Comparison of ENCODE assay signal across 17 mouse cellular contexts in genomic region chr15:80910790-80911531, GRCm38 (mm10). TPM values are rescaled to one million over a fixed set of nuclear protein-coding genes. Genes with fewer than 3 reads are reported as not detected.
DNase-seq lines count a peak whose midpoint lies in the region; ATAC-seq and TF ChIP-seq lines count a peak whose summit lies in the region.
"Had no signal": no experiment of that assay in that cellular context is flagged by ENCODE, and none has a peak within 500 bp of the region (broad histone marks: within the 10 kb centered on the region; RNA-seq: fewer than 3 reads in every experiment).

No protein-coding gene starts in this region.

- peak; percentile 51; the same call in 1 of the 2 replicates for ATAC-seq in heart, embryonic 12.5 days (ENCODE audit: insufficient number of reproducible peaks, low FRiP score)
- peak; percentile 98 for ATAC-seq in liver, embryonic 14.5 days (ENCODE audit: insufficient read depth)
- ATAC-seq in hindbrain, embryonic 12.5 days (ENCODE audit: low FRiP score): no peak
- ATAC-seq: forebrain, embryonic 14.5 days; inflammation-experienced regulatory T-cells, adult 6 months had no signal

- peaks cover 68% of the 10 kb centered on the region for H3K36me3 ChIP-seq in heart, embryonic 12.5 days
- peaks cover 95% of the 10 kb centered on the region for H3K36me3 ChIP-seq in erythroblast, embryonic 14.5 days (ENCODE audit: control insufficient read depth)
- peaks cover 65% of the 10 kb centered on the region for H3K36me3 ChIP-seq in liver, embryonic 14.5 days (replicated peaks; ENCODE audit: control insufficient read depth, insufficient read depth, low read depth)
- peaks cover 55% of the 10 kb centered on the region for H3K36me3 ChIP-seq in hindbrain, embryonic 12.5 days

- no peak overlapping the region for H3K4me2 ChIP-seq in heart, embryonic 12.5 days
- peak overlapping the region; percentile 62 for H3K4me2 ChIP-seq in liver, embryonic 14.5 days (ENCODE audit: low read depth)
- H3K4me2 ChIP-seq in hindbrain, embryonic 12.5 days (replicated peaks): no peak overlapping the region
- H3K4me2 ChIP-seq: embryonic facial prominence, embryonic 15.5 days; limb, embryonic 12.5 days; midbrain, embryonic 12.5 days had no signal

- peak; percentile 88 for TF ChIP-seq EP300 in liver, embryonic 14.5 days (IDR thresholded peaks at IDR 0.05; ENCODE audit: low read depth)

- no peak overlapping the region for H3K27ac ChIP-seq in heart, embryonic 12.5 days (ENCODE audit: poor library complexity, severe bottlenecking)
- H3K27ac ChIP-seq in liver, embryonic 14.5 days: peak overlapping the region; percentile 84
- no peak overlapping the region for H3K27ac ChIP-seq in hindbrain, embryonic 12.5 days
- H3K27ac ChIP-seq: embryonic facial prominence, embryonic 15.5 days; limb, embryonic 12.5 days; midbrain, embryonic 12.5 days had no signal

- WGBS in heart, embryonic 12.5 days: 67% methylated on average over 4 of the region's 4 CpGs
- 21% methylated on average over 4 of the region's 4 CpGs for WGBS in liver, embryonic 14.5 days (ENCODE audit: insufficient replicate concordance)
- WGBS in hindbrain, embryonic 12.5 days: 92% methylated on average over 4 of the region's 4 CpGs

- H3K4me1 ChIP-seq in heart, embryonic 12.5 days (replicated peaks): peaks cover 8% of the 10 kb centered on the region
- H3K4me1 ChIP-seq in erythroblast, embryonic 14.5 days (ENCODE audit: control insufficient read depth): peaks cover 48% of the 10 kb centered on the region
- H3K4me1 ChIP-seq in liver, embryonic 14.5 days (replicated peaks; ENCODE audit: control insufficient read depth in 2 of 2, insufficient read depth in 2 of 2, low read length in 1 of 2): peaks cover 25 to 26% of the 10 kb centered on the region in 2 experiments
- no peaks in the 10 kb centered on the region for H3K4me1 ChIP-seq in hindbrain, embryonic 12.5 days
- H3K4me1 ChIP-seq: embryonic facial prominence, embryonic 15.5 days; limb, embryonic 12.5 days; midbrain, embryonic 12.5 days had no signal

- TF ChIP-seq CTCF in liver, embryonic 14.5 days (IDR thresholded peaks at IDR 0.05; ENCODE audit: low read depth): no peak

- no peaks in the 10 kb centered on the region for H3K9me3 ChIP-seq in heart, embryonic 12.5 days (replicated peaks)
- H3K9me3 ChIP-seq in erythroblast, embryonic 14.5 days (ENCODE audit: control insufficient read depth, low read length): no peaks in the 10 kb centered on the region
- no peaks in the 10 kb centered on the region for H3K9me3 ChIP-seq in liver, embryonic 14.5 days (ENCODE audit: control insufficient read depth, low read length)
- no peaks in the 10 kb centered on the region for H3K9me3 ChIP-seq in hindbrain, embryonic 12.5 days (replicated peaks)
- H3K9me3 ChIP-seq: embryonic facial prominence, embryonic 15.5 days; limb, embryonic 12.5 days; midbrain, embryonic 12.5 days had no signal

- H3K4me3 ChIP-seq in heart, embryonic 12.5 days: no peak overlapping the region
- peak overlapping the region; percentile 27 for H3K4me3 ChIP-seq in erythroblast, embryonic 14.5 days (replicated peaks)
- no peak overlapping the region for H3K4me3 ChIP-seq in liver, embryonic 14.5 days (ENCODE audit: insufficient read depth in 1 of 2, low read depth in 2 of 2, low read length in 2 of 2)
- no peak overlapping the region for H3K4me3 ChIP-seq in hindbrain, embryonic 12.5 days
- H3K4me3 ChIP-seq: embryonic facial prominence, embryonic 15.5 days; limb, embryonic 12.5 days; midbrain, embryonic 12.5 days; myocyte had no signal

- H3K9ac ChIP-seq in heart, embryonic 12.5 days: no peak overlapping the region
- H3K9ac ChIP-seq in liver, embryonic 14.5 days (replicated peaks): peak overlapping the region; percentile 35
- H3K9ac ChIP-seq in hindbrain, embryonic 12.5 days: no peak overlapping the region
- H3K9ac ChIP-seq: embryonic facial prominence, embryonic 15.5 days; limb, embryonic 12.5 days; midbrain, embryonic 12.5 days had no signal

- no peaks in the 10 kb centered on the region for H3K27me3 ChIP-seq in heart, embryonic 12.5 days (replicated peaks)
- H3K27me3 ChIP-seq in erythroblast, embryonic 14.5 days (ENCODE audit: control insufficient read depth): no peaks in the 10 kb centered on the region
- H3K27me3 ChIP-seq in liver, embryonic 14.5 days (ENCODE audit: control insufficient read depth, insufficient read depth, low read length): no peaks in the 10 kb centered on the region
- no peaks in the 10 kb centered on the region for H3K27me3 ChIP-seq in hindbrain, embryonic 12.5 days
- H3K27me3 ChIP-seq: embryonic facial prominence, embryonic 15.5 days; limb, embryonic 12.5 days; midbrain, embryonic 12.5 days had no signal

- no peak for DNase-seq in heart, adult 18-20 months
- peak; percentile 72 to 75 (median 73) for DNase-seq in liver, embryonic 14.5 days (ENCODE audit: low read depth in 3 of 3, low spot score in 3 of 3)
- DNase-seq in yolk sac, embryonic 10.5 days (ENCODE audit: low spot score): peak; percentile 11
- DNase-seq in layer of hippocampus, adult 18-20 months (ENCODE audit: low spot score in 2 of 2): no peak
- DNase-seq in heart, postnatal 4 days: no peak
- DNase-seq: cerebellum, adult 9-10 months; heart, postnatal 36 days; retina, postnatal 1 day had no signal

RNA-seq across cellular contexts. Expression of gene Adsl, which starts 37.3 kb away (rescaled TPM):
- polyA plus RNA-seq in heart, embryonic 12.5 days (2016; fragmentation: Nextera tagmentation; extraction: Ambion mirVana): 162 and 167 TPM in 2 replicates
- total RNA-seq in heart, adult 18-20 months (2021): 10 to 100 TPM; 82.9 to 91.7 TPM
- 0.95 and 1.7 TPM in 2 replicates for polyA plus RNA-seq in erythroblast, embryonic 14.5 days (2012)
- 28.7 and 43.8 TPM in 2 replicates for polyA plus RNA-seq in liver, embryonic 14.5 days (2012; rRNA removed)
- polyA plus RNA-seq in liver, embryonic 14.5 days (2014; fragmentation: Nextera tagmentation; extraction: Ambion mirVana): 48.2 and 57.5 TPM in 2 replicates
- 10 to 100 TPM; 25.8 to 28.0 TPM for total RNA-seq in layer of hippocampus, adult 18-20 months (2021)
- 114 and 117 TPM in 2 replicates for polyA plus RNA-seq in hindbrain, embryonic 12.5 days (2016; fragmentation: Nextera tagmentation; extraction: Ambion mirVana)
- 10 to 100 TPM; 86.7 to 91.9 TPM for total RNA-seq in heart, postnatal 4 days (2021)

Comparison
In these comparisons a context has a peak if more than half of its experiments do, and no peak if none do; other contexts are left out.
1. DNase-seq: peak in liver, embryonic 14.5 days (3 of 3) and yolk sac, embryonic 10.5 days (single experiment); none in heart, adult 18-20 months (0 of 2), layer of hippocampus, adult 18-20 months (0 of 2) and heart, postnatal 4 days (single experiment).
2. RNA of gene Adsl, which starts 37.3 kb away (polyA plus RNA-seq): 162 to 167 TPM in heart, embryonic 12.5 days, 114 to 117 TPM in hindbrain, embryonic 12.5 days and 28.7 to 57.5 TPM in liver, embryonic 14.5 days; 0.95 to 1.7 TPM in erythroblast, embryonic 14.5 days; every median in the first group is over 10 times any median in the second.